Mouse (Mus musculus) intestine, embryonic 16.5 days (tissue): ENCODE measurements around the gene Ovol1. TPM values are rescaled to one million over a fixed set of nuclear protein-coding genes. Genes with fewer than 3 reads are reported as not detected.

ENCODE experiments used
- ATAC-seq: fragments of 200-750 bp; cut with Nextera tagmentation; 2 replicates; pipeline ENCODE4 v1.8.0; 2017; ENCODE audit warnings: moderate TSS enrichment, moderate library complexity
- H3K27ac ChIP-seq: fragments of 300-500 bp; sonication (generic); 2 replicates; pipeline ENCODE4 v1.5.1; 2014; ENCODE audit warnings: mild to moderate bottlenecking, low read length
- H3K27me3 ChIP-seq: fragments of 300-500 bp; sonication (generic); replicated peaks from 2 replicates; pipeline ENCODE4 v1.6.1; 2014; ENCODE audit warnings: low read length, control low read depth, mixed read lengths; ENCODE audit not compliant: control insufficient read depth, insufficient read depth
- H3K36me3 ChIP-seq: fragments of 300-500 bp; sonication (generic); 2 replicates; pipeline ENCODE4 v1.6.1; 2014; ENCODE audit warnings: low read length, control low read depth; ENCODE audit not compliant: control insufficient read depth, insufficient read depth
- H3K4me1 ChIP-seq: fragments of 300-500 bp; sonication (generic); 2 replicates; pipeline ENCODE4 v1.6.1; 2014; ENCODE audit warnings: low read length, control low read depth, mixed read lengths; ENCODE audit not compliant: control insufficient read depth, insufficient read depth
- H3K4me2 ChIP-seq: fragments of 300-500 bp; sonication (generic); 2 replicates; pipeline ENCODE4 v1.6.1; 2014; ENCODE audit warnings: low read depth, low read length, control low read depth
- H3K4me3 ChIP-seq: fragments of 300-500 bp; sonication (generic); 2 replicates; pipeline ENCODE4 v1.5.1; 2014; ENCODE audit warnings: mild to moderate bottlenecking, low read length
- H3K9ac ChIP-seq: fragments of 300-500 bp; sonication (generic); 2 replicates; pipeline ENCODE4 v1.6.1; 2014; ENCODE audit warnings: low read depth, low read length
- H3K9me3 ChIP-seq: fragments of 300-500 bp; sonication (generic); 2 replicates; pipeline ENCODE4 v1.6.1; 2016; ENCODE audit warnings: low read length, control low read depth; ENCODE audit not compliant: control insufficient read depth
- WGBS: fragments of 180-500 bp; shearing (Covaris S2); extraction: QIAGEN DNeasy Blood & Tissue Kit; methylation state at CpG from one replicate; pipeline ENCODE4 v1.1.7; 2014; 5-methylcytosine and 5-hydroxymethylcytosine counted together
- polyA plus RNA-seq: library from polyadenylated mRNA; unstranded; fragments of >200 nt; fragmentation: Nextera tagmentation; extraction: Ambion mirVana; gene quantifications from 2 replicates; pipeline ENCODE4 v1.2.1, GENCODE M21; 2015

The Ovol1 gene
- polyA plus RNA-seq, 1 experiment from 2014 or later = 24.4 TPM

DNA sequence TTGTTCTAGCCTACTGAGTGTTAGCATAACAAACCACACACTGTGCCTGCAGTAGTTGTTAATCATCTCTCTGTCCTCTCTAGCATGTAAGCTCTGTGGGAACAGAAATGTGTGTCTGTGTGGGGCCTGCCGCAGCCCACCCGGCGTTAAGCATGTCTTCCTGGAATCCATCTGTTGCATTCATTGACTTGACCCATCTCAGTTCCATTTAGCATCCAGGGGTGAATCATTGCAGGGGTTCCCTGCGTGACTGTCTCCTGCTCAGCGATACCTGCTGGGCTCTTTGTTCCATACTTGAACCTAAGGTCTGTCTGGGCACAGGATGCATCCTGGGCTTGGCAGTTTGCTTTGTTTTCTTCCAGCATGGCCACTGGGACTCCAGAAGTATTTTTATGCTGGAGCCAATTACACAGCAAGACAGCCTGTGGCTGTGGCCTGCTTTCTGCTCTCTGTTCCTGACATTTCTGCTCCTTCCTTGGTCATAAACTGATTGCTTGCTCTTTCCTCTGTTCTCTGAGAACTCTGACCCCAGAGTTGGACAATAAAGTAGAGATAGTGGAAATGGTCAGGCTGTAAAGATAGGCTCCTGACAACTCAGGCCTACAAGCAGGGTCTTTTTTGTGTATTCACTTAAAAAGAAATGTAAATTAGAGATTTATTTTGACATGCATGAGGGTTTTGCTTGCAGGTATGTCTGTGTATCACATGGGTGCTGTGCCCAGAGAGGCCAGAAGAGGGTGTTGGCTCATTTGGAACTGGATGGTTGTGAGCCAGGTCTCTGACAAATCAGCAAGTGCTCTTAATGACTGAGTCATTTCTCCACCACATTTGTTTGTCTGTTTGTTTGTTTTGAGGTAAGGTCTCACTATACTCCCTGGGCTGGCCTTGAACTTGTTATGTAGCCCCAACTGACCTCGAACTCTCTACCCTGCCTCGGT lies 44.3 kb downstream of the Ovol1 start:
- 68% methylated on average over 7 of the region's 7 CpGs for WGBS
- peak; percentile 62 for ATAC-seq

DNA sequence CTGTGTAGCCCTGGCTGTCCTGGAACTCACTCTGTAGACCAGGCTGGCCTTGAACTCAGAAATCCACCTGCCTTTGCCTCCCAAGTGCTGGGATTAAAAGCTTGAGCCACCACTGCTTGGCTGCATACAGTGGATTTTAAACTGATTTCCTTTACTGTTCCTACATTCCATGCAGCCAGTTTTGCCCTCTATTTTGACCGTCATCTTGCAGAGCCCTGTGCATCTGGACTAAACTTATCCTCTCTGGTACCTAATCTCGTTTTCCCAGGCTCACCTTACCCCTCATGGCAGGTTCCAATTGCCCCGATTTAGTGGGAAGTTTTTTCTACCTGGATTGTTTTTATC lies 47.5 kb downstream of the Ovol1 start:
- Histone ChIP-seq H3K9me3 (no peaks in the 10 kb centered on the region), H3K9ac (no peak overlapping the region), H3K4me2 (no peak overlapping the region), H3K27me3 (no peaks in the 10 kb centered on the region), H3K4me1 (peaks cover 27% of the 10 kb centered on the region), H3K4me3 (no peak overlapping the region), H3K27ac (no peak overlapping the region), H3K36me3 (no peaks in the 10 kb centered on the region)
- ATAC-seq = no peak
- WGBS = 84% methylated on average over 3 of the region's 3 CpGs

More for the DNA sequence above, 44.3 kb downstream of the Ovol1 start:
- Histone ChIP-seq H3K9me3 (no peaks in the 10 kb centered on the region), H3K4me3 (no peak overlapping the region), H3K9ac (no peak overlapping the region), H3K36me3 (no peaks in the 10 kb centered on the region), H3K27ac (peak overlapping the region; percentile 65), H3K4me2 (no peak overlapping the region), H3K27me3 (no peaks in the 10 kb centered on the region), H3K4me1 (peaks cover 19% of the 10 kb centered on the region)

DNA sequence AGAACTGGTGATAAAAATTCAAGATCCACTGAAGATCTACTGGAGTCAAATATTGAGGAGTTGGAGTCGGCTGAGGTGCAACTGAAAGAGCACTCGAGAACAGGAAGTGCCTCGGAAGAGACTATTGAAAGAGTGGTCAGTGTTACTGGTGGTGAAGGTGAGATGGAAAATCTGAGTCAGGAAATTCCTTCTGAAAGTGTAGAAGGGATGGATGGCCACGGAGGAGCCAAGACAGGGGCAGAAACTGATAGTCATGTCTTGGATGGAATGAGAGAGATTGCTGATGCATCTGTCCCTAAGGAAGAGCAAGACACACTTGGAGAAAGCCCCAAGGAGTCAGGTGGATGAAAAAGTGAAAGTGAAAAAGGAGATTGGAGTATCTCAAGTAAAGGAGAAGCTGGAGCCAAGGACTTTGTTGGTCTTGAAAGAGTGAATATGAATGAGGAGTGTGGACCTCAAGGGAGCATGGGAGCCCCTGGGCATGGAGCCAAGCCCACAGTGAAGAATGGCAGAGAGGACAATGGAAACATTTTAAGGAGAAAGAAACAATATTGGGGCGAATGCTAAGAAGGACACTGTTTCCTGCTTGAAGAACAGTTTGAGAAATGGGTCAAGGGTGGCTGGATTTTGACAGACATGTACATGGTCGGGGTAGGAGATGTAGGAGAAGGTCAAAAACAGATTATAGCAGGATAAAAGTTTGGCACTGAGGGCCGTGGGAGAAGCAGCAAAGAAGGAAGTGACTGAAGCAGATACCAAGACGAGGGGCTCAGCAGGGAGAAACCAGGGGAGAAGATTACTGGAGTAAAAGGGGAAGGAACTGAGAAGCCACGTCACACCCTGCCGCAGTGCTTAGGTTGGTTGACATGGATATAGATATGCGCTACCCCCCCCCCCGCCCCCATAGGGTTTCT lies 48.1 kb downstream of the Ovol1 start:
- ATAC-seq = no peak
- no peak overlapping the region for H3K4me2 ChIP-seq

DNA sequence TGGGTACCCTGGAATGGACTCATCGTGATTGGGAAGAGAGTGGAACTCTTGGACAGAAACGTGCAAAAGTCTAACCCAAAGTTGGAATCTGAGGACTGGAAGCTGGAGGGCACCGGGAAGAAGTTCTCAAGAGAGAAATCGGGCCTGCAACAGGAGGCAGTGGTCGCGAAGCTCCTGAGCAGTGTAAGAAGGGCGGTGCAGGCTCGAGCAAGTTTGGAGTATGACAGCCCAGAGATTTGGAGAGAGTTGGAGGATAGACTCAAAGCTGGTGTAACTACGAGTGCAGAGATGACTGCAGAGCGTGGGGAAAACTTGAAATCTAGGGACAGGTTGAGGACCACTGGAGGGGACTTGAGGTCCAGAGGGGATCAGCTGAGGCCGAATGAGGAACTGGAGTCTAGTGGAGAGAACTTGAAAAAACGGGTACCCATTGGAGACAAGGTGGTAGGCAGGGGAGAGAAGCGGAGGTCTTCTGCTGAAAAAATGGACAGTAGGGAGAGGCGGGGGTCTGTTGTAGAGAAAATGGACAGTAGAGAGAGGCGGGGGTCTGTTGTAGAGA lies 49.3 kb downstream of the Ovol1 start:
- 0 out of 2 replicates have a peak, but pooled peaks have one; percentile 1 for ATAC-seq
- WGBS = 50% methylated on average over 15 of the region's 15 CpGs
- Histone ChIP-seq H3K9ac (peak overlapping the region; percentile 73), H3K4me2 (peak overlapping the region; percentile 86), H3K27ac (peak overlapping the region; percentile 48), H3K27me3 (no peaks in the 10 kb centered on the region), H3K9me3 (no peaks in the 10 kb centered on the region), H3K36me3 (no peaks in the 10 kb centered on the region), H3K4me3 (peak overlapping the region; percentile 60), H3K4me1 (peaks cover 21% of the 10 kb centered on the region)

More for the DNA sequence above, 48.1 kb downstream of the Ovol1 start:
- H3K27me3 ChIP-seq = no peaks in the 10 kb centered on the region
- WGBS = 78% methylated on average over 12 of the region's 12 CpGs
- H3K27ac ChIP-seq = no peak overlapping the region
- peaks cover 27% of the 10 kb centered on the region for H3K4me1 ChIP-seq
- no peak overlapping the region for H3K9ac ChIP-seq
- H3K36me3 ChIP-seq = no peaks in the 10 kb centered on the region
- H3K4me3 ChIP-seq = no peak overlapping the region
- no peaks in the 10 kb centered on the region for H3K9me3 ChIP-seq

- ATAC-seq = peak; percentile 98
- H3K27ac ChIP-seq = peak within 1 kb of the TSS; percentile 48
- H3K4me1 ChIP-seq = peaks cover 18% of the 10 kb centered on the region
- H3K27me3 ChIP-seq = no peaks in the 10 kb centered on the region
- no peaks in the 10 kb centered on the region for H3K9me3 ChIP-seq
- WGBS = 4% methylated on average over 47 of the region's 47 CpGs
- peak within 1 kb of the TSS; percentile 86 for H3K4me2 ChIP-seq
- no peaks in the 10 kb centered on the region for H3K36me3 ChIP-seq
- peak within 1 kb of the TSS; percentile 60 for H3K4me3 ChIP-seq
- peak within 1 kb of the TSS; percentile 73 for H3K9ac ChIP-seq
Observed at GRCm38 (mm10) chr19:5510031-5511026, 50.1 kb downstream of the Ovol1 start, which contains the start of gene Snx32. Gene Snx32 (minus strand): TSS chr19:5510538.

- no peak for ATAC-seq
- H3K4me2 ChIP-seq = no peak within 1 kb of the TSS
- H3K27me3 ChIP-seq = no peaks in the 10 kb centered on the region
- no peak within 1 kb of the TSS for H3K27ac ChIP-seq
- H3K4me3 ChIP-seq = no peak within 1 kb of the TSS
- 52% methylated on average over 17 of the region's 17 CpGs for WGBS
- no peaks in the 10 kb centered on the region for H3K9me3 ChIP-seq
- 0 out of 2 replicates have a peak, but pooled peaks cover 2% of the 10 kb centered on the region for H3K4me1 ChIP-seq
- no peak within 1 kb of the TSS for H3K9ac ChIP-seq
- no peaks in the 10 kb centered on the region for H3K36me3 ChIP-seq
Observed at GRCm38 (mm10) chr19:5503687-5504086, 56.8 kb downstream of the Ovol1 start, which contains the start of gene 1700020D05Rik. Gene 1700020D05Rik (minus strand): TSS chr19:5503787.

- WGBS = 75% methylated on average over 2 of the region's 2 CpGs
- ATAC-seq = peak; percentile 62
- no peaks in the 10 kb centered on the region for H3K27me3 ChIP-seq
Observed at GRCm38 (mm10) chr19:5500330-5500875, 60.0 kb downstream of the Ovol1 start.

More at GRCm38 (mm10) chr19:5500330-5500875, 60.0 kb downstream of the Ovol1 start:
- H3K4me2 ChIP-seq = no peak overlapping the region
- H3K4me1 ChIP-seq = 0 out of 2 replicates have a peak, but pooled peaks cover 2% of the 10 kb centered on the region
- peaks cover 16% of the 10 kb centered on the region for H3K36me3 ChIP-seq
- H3K27ac ChIP-seq = 0 out of 2 replicates have a peak overlapping the region, but pooled peaks have one; percentile 33
- H3K4me3 ChIP-seq = no peak overlapping the region
- H3K9ac ChIP-seq = no peak overlapping the region
- H3K9me3 ChIP-seq = no peaks in the 10 kb centered on the region
